Mouse (Mus musculus): Measurements from ENCODE around the gene Dst.

- TF ChIP-seq CTCF (IDR thresholded peaks at IDR 0.05; ENCODE audit: low read depth, low read length) (no peak), POLR2AphosphoS5 (IDR thresholded peaks at IDR 0.05; ENCODE audit: insufficient replicate concordance, low read depth, low read length) (no peak), GATA1 (IDR thresholded peaks at IDR 0.05; ENCODE audit: borderline replicate concordance, low read length) (no peak)
Measured at GRCm38 (mm10) chr1:34231041-34231440, 323.0 kb downstream of the Dst start.
